Mouse (Mus musculus) E14TG2a.4 (cell line): ENCODE measurements around the gene Skida1.

Source experiments
- H3K27me3 ChIP-seq: 2 replicates; pipeline ENCODE4 v1.6.1; 2014; ENCODE audit warnings: low read length, control low read depth; ENCODE audit not compliant: insufficient read depth
- H3K36me3 ChIP-seq: 2 replicates; pipeline ENCODE4 v1.6.1; 2014; ENCODE audit warnings: low read length, control low read depth; ENCODE audit not compliant: insufficient read depth
- H3K4me1 ChIP-seq: replicated peaks from 2 replicates; pipeline ENCODE4 v1.6.1; 2014; ENCODE audit warnings: low read depth, low read length, control low read depth
- H3K4me3 ChIP-seq: replicated peaks from 2 replicates; pipeline ENCODE4 v1.5.1; 2014; ENCODE audit warnings: mild to moderate bottlenecking, low read length
- H3K9me3 ChIP-seq: 2 replicates; pipeline ENCODE4 v1.6.1; 2014; ENCODE audit warnings: low read length, control low read depth
- CTCF ChIP-seq: conservative IDR thresholded peaks from 2 replicates; pipeline ENCODE4 v1.5.1; 2014; ENCODE audit warnings: low read length
- NANOG ChIP-seq: IDR thresholded peaks from 2 replicates; pipeline ENCODE4 v1.6.1; 2014; ENCODE audit warnings: borderline replicate concordance, low read length, mixed read lengths
- POU5F1 ChIP-seq: IDR thresholded peaks from 2 replicates; pipeline ENCODE4 v1.6.1; 2014; ENCODE audit warnings: low read length, borderline replicate concordance

The Skida1 gene

GRCm38 (mm10) chr2:18045781-18046181 is 3.1 kb downstream of the Skida1 start:
- TF ChIP-seq POU5F1, result no peak
- no peak for TF ChIP-seq NANOG
- no peak for TF ChIP-seq CTCF
- Histone ChIP-seq H3K4me1 (peaks cover 65% of the 10 kb centered on the region), H3K9me3 (no peaks in the 10 kb centered on the region), H3K36me3 (no peaks in the 10 kb centered on the region), H3K27me3 (peaks cover 82% of the 10 kb centered on the region), H3K4me3 (no peak overlapping the region)

GRCm38 (mm10) chr2:18045143-18045780 is 3.6 kb downstream of the Skida1 start:
- H3K36me3 ChIP-seq, result no peaks in the 10 kb centered on the region
- no peaks in the 10 kb centered on the region for H3K9me3 ChIP-seq
- H3K4me1 ChIP-seq, result peaks cover 65% of the 10 kb centered on the region
- H3K4me3 ChIP-seq, result no peak overlapping the region
- TF ChIP-seq CTCF, result no peak
- no peak for TF ChIP-seq POU5F1
- TF ChIP-seq NANOG, result no peak
- H3K27me3 ChIP-seq, result peaks cover 80% of the 10 kb centered on the region

GRCm38 (mm10) chr2:18041199-18041885 is 7.5 kb downstream of the Skida1 start:
- H3K27me3 ChIP-seq, result peaks cover 79% of the 10 kb centered on the region
- no peaks in the 10 kb centered on the region for H3K36me3 ChIP-seq
- peaks cover 52% of the 10 kb centered on the region for H3K4me1 ChIP-seq
- TF ChIP-seq CTCF (no peak), POU5F1 (no peak), NANOG (no peak)
- peak overlapping the region; percentile 68 for H3K4me3 ChIP-seq
- no peaks in the 10 kb centered on the region for H3K9me3 ChIP-seq

- Histone ChIP-seq H3K9me3 (no peaks in the 10 kb centered on the region), H3K27me3 (peaks cover 76% of the 10 kb centered on the region), H3K36me3 (no peaks in the 10 kb centered on the region), H3K4me3 (peak overlapping the region; percentile 68), H3K4me1 (peaks cover 44% of the 10 kb centered on the region)
- no peak for TF ChIP-seq POU5F1
- TF ChIP-seq CTCF, result no peak
- TF ChIP-seq NANOG, result no peak
These were observed 8.3 kb downstream of the Skida1 start for GRCm38 (mm10) chr2:18040347-18041160.

GRCm38 (mm10) chr2:18039566-18040290 is 9.1 kb downstream of the Skida1 start:
- no peaks in the 10 kb centered on the region for H3K36me3 ChIP-seq
- H3K27me3 ChIP-seq, result peaks cover 75% of the 10 kb centered on the region
- no peaks in the 10 kb centered on the region for H3K9me3 ChIP-seq
- H3K4me1 ChIP-seq, result peaks cover 40% of the 10 kb centered on the region
- peak overlapping the region; percentile 68 for H3K4me3 ChIP-seq
- no peak for TF ChIP-seq NANOG
- TF ChIP-seq POU5F1, result no peak
- no peak for TF ChIP-seq CTCF

- no peaks in the 10 kb centered on the region for H3K9me3 ChIP-seq
- H3K36me3 ChIP-seq, result no peaks in the 10 kb centered on the region
- H3K4me3 ChIP-seq, result peak overlapping the region; percentile 68
- peaks cover 76% of the 10 kb centered on the region for H3K27me3 ChIP-seq
- TF ChIP-seq CTCF (no peak), NANOG (no peak), POU5F1 (no peak)
- H3K4me1 ChIP-seq, result peaks cover 41% of the 10 kb centered on the region
These were observed 9.9 kb downstream of the Skida1 start for GRCm38 (mm10) chr2:18038895-18039371.

- Histone ChIP-seq H3K4me3 (no peak overlapping the region), H3K4me1 (peaks cover 46% of the 10 kb centered on the region), H3K9me3 (no peaks in the 10 kb centered on the region), H3K36me3 (no peaks in the 10 kb centered on the region), H3K27me3 (peaks cover 79% of the 10 kb centered on the region)
- no peak for TF ChIP-seq NANOG
- no peak for TF ChIP-seq CTCF
- TF ChIP-seq POU5F1, result no peak
These were observed 10.6 kb downstream of the Skida1 start for GRCm38 (mm10) chr2:18038141-18038752.
